ENCODE assay signal across 9 mouse cellular contexts in the genomic region with DNA sequence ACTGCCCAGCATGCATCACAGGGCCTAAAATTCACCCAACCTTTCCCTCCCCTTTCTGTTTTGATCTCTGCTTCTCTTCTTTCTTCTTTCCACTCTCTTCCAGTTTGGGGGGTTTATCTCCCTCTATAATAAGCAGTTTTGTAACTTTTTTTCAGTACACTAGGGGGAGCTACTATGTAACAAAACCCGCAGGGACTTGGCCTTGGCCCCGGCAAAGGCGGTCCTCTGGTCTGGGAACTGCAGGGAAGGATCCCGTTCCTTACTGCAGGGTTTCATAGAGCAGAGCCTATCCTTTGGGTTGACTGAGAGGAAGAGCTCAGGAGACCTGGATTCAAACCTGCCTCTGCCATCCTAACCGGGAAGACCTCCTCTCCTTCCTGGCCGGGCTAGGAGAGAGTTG. TPM values are rescaled to one million over a fixed set of nuclear protein-coding genes. Genes with fewer than 3 reads are reported as not detected.
A peak's percentile ranks its signal among the peaks of the same experiment; 100 is the strongest.
DNase-seq lines count a peak whose midpoint lies in the region; ATAC-seq and TF ChIP-seq lines count a peak whose summit lies in the region.
"Had no signal": no experiment of that assay in that cellular context is flagged by ENCODE, and none has a peak within 500 bp of the region (broad histone marks: within the 10 kb centered on the region; RNA-seq: fewer than 3 reads in every experiment).

No protein-coding gene starts in this region.

- no peaks in the 10 kb centered on the region for H3K9me3 ChIP-seq in MEL (replicated peaks; ENCODE audit: insufficient read depth, low read length)
- H3K9me3 ChIP-seq in lung, postnatal 0 days (ENCODE audit: low read length) = no peaks in the 10 kb centered on the region

- intact Hi-C loops in left cerebral cortex, postnatal 4 days (cut with DNase I) = no loop called here
- intact Hi-C loops in gastrocnemius, postnatal 14 days (cut with DNase I; ENCODE audit: low total_unique reads) = no loop called here

- H3K4me2 ChIP-seq in lung, postnatal 0 days (replicated peaks; ENCODE audit: low read depth, low read length) = no peak overlapping the region

- peak; percentile 73 for TF ChIP-seq RAD21 in MEL (IDR thresholded peaks at IDR 0.05; ENCODE audit: low read depth, low read length)

- no peak overlapping the region for H3K27ac ChIP-seq in MEL (ENCODE audit: control insufficient read depth, low read depth, low read length)
- H3K27ac ChIP-seq in lung, postnatal 0 days (ENCODE audit: low read length) = no peak overlapping the region
- H3K27ac ChIP-seq: macrophage had no signal

- TF ChIP-seq POLR2A in MEL (IDR thresholded peaks at IDR 0.05; ENCODE audit: control insufficient read depth in 1 of 2, insufficient read depth in 1 of 2, low read depth in 1 of 2, low read length in 2 of 2, poor library complexity in 1 of 2) = no peak

- peaks cover 2 to 5% of the 10 kb centered on the region in 2 experiments; a peak in 3 of 4 replicates for H3K4me1 ChIP-seq in MEL (ENCODE audit: control insufficient read depth in 1 of 2, insufficient read depth in 2 of 2, low read length in 2 of 2)
- H3K4me1 ChIP-seq in lung, postnatal 0 days (ENCODE audit: insufficient read depth, low read depth, low read length) = peaks cover 9% of the 10 kb centered on the region; the same call in 1 of the 2 replicates

- 13% methylated on average over 6 of the region's 6 CpGs for WGBS in lung, postnatal 0 days

- peaks cover 0 to 2% of the 10 kb centered on the region in 2 experiments; a peak in 1 of 4 replicates for H3K27me3 ChIP-seq in MEL (ENCODE audit: control insufficient read depth in 1 of 2, insufficient read depth in 2 of 2, low read length in 2 of 2)
- no peaks in the 10 kb centered on the region for H3K27me3 ChIP-seq in lung, postnatal 0 days (replicated peaks; ENCODE audit: insufficient read depth, low read length)

- no peak for TF ChIP-seq EP300 in MEL (IDR thresholded peaks at IDR 0.05; ENCODE audit: low read depth in 1 of 2, low read length in 2 of 2)
- TF ChIP-seq EP300 in lung, postnatal 0 days (IDR thresholded peaks at IDR 0.05) = no peak

- TF ChIP-seq CTCF in MEL (IDR thresholded peaks at IDR 0.05 in 2 of 3, conservative IDR thresholded peaks at IDR 0.05 in 1 of 3; ENCODE audit: control insufficient read depth in 1 of 3, insufficient read depth in 1 of 3, low read depth in 2 of 3, low read length in 3 of 3, poor library complexity in 1 of 3, severe bottlenecking in 1 of 3) = peak; percentile 40 to 72 (median 54); a peak in 5 of 6 replicates
- peak; percentile 58 for TF ChIP-seq CTCF in lung, postnatal 0 days (IDR thresholded peaks at IDR 0.05)

- no peaks in the 10 kb centered on the region for H3K79me2 ChIP-seq in MEL (ENCODE audit: control insufficient read depth, insufficient read depth, low read length, poor library complexity)

- peaks cover 0 to 6% of the 10 kb centered on the region in 2 experiments; a peak in 2 of 4 replicates for H3K36me3 ChIP-seq in MEL (ENCODE audit: control insufficient read depth in 1 of 2, insufficient read depth in 2 of 2, low read length in 2 of 2)
- no peaks in the 10 kb centered on the region for H3K36me3 ChIP-seq in lung, postnatal 0 days (ENCODE audit: insufficient read depth, low read length)

- H3K4me3 ChIP-seq in MEL (ENCODE audit: control insufficient read depth in 1 of 2, insufficient read depth in 1 of 2, low read depth in 2 of 2, low read length in 2 of 2) = no peak overlapping the region
- H3K4me3 ChIP-seq in lung, postnatal 0 days (ENCODE audit: low read depth, low read length) = no peak overlapping the region

- 0 out of 2 replicates have a peak, but pooled peaks have one; percentile 16 for ATAC-seq in lung, postnatal 0 days

- no peak overlapping the region for H3K9ac ChIP-seq in MEL (ENCODE audit: control insufficient read depth, low read depth, low read length, poor library complexity, severe bottlenecking)
- H3K9ac ChIP-seq in lung, postnatal 0 days (replicated peaks; ENCODE audit: low read depth) = no peak overlapping the region

- peak; percentile 60 for DNase-seq in left cerebral cortex, postnatal 4 days
- DNase-seq in left cerebral cortex, adult 18-20 months (ENCODE audit: low spot score in 2 of 2) = no peak
- DNase-seq in MEL (ENCODE audit: low read depth, low spot score) = peak; percentile 67
- DNase-seq in c-Kit-positive CD71-positive TER-119-positive erythroid progenitor cells, embryonic 14.5 days (ENCODE audit: low spot score) = peak; percentile 34
- peak; percentile 54 for DNase-seq in gastrocnemius, postnatal 14 days
- peak; percentile 76 for DNase-seq in lung, postnatal 0 days (ENCODE audit: low spot score)
- no peak for DNase-seq in urinary bladder, postnatal 10 days (ENCODE audit: low spot score)
- DNase-seq in urinary bladder, adult 18-20 months (ENCODE audit: low spot score in 2 of 2) = no peak

TF ChIP-seq in MEL, 35 proteins besides CTCF, POLR2A, EP300 and RAD21:
- TF ChIP-seq NRF1 (IDR thresholded peaks at IDR 0.05; ENCODE audit: insufficient read depth, low read depth, low read length, poor library complexity, severe bottlenecking) (no peak), NELFE (IDR thresholded peaks at IDR 0.05; ENCODE audit: low read depth, low read length) (no peak), MAFK (IDR thresholded peaks at IDR 0.05; ENCODE audit: borderline replicate concordance, low read depth, low read length) (no peak), SMC3 (IDR thresholded peaks at IDR 0.05; ENCODE audit: low read depth, low read length) (peak; percentile 76), MYB (IDR thresholded peaks at IDR 0.05; ENCODE audit: low read depth, low read length) (no peak), MEF2A (IDR thresholded peaks at IDR 0.05; ENCODE audit: extremely low read depth, insufficient replicate concordance, low read depth, low read length, poor library complexity, severe bottlenecking) (no peak), ZC3H11A (IDR thresholded peaks at IDR 0.05; ENCODE audit: low read depth, low read length) (peak; percentile 68)

RNA-seq across cellular contexts. Expression of a gene that starts 30.0 kb away (rescaled TPM):
- 100 to 1,000 TPM; 105 to 113 TPM for total RNA-seq in left cerebral cortex, postnatal 4 days (2021)
- total RNA-seq in left cerebral cortex, adult 18-20 months (2021) = 100 to 1,000 TPM; 151 to 236 TPM
- not detected in 2 replicates for total RNA-seq in MEL (2012; rRNA removed)
- not detected for polyA plus RNA-seq in MEL (2012; ENCODE audit: insufficient read depth in 1 of 2, insufficient read length in 2 of 2, low read depth in 1 of 2, low replicate concordance in 2 of 2, missing spikeins in 1 of 2)
- not detected for total RNA-seq in gastrocnemius, postnatal 14 days (2021)
- 0.49 and 0.54 TPM in 2 replicates for polyA plus RNA-seq in lung, postnatal 0 days (2015; fragmentation: Nextera tagmentation; extraction: Ambion mirVana)
- polyA plus RNA-seq: macrophage had no signal

RNA-seq across cellular contexts. Expression of a gene that starts 55.8 kb away (rescaled TPM):
- total RNA-seq in left cerebral cortex, postnatal 4 days (2021) = 10 to 100 TPM; 22.9 to 23.0 TPM
- 10 to 100 TPM; 25.7 to 25.9 TPM for total RNA-seq in left cerebral cortex, adult 18-20 months (2021)
- 22.3 and 25.9 TPM in 2 replicates for total RNA-seq in MEL (2012; rRNA removed)
- 10 to 100 TPM in 1 of 2 experiments, not detected in 1; 29.3 TPM for polyA plus RNA-seq in MEL (2012; ENCODE audit: insufficient read depth in 1 of 2, insufficient read length in 2 of 2, low read depth in 1 of 2, low replicate concordance in 2 of 2, missing spikeins in 1 of 2)
- total RNA-seq in gastrocnemius, postnatal 14 days (2021) = 10 to 100 TPM; 19.8 to 23.2 TPM
- polyA plus RNA-seq in lung, postnatal 0 days (2015; fragmentation: Nextera tagmentation; extraction: Ambion mirVana) = 27.5 and 29.8 TPM in 2 replicates

Comparison
In these comparisons a context has a peak if more than half of its experiments do, and no peak if none do; other contexts are left out.
1. DNase-seq: peak in left cerebral cortex, postnatal 4 days (single experiment), MEL (single experiment), c-Kit-positive CD71-positive TER-119-positive erythroid progenitor cells, embryonic 14.5 days (single experiment), gastrocnemius, postnatal 14 days (single experiment) and lung, postnatal 0 days (single experiment); none in left cerebral cortex, adult 18-20 months (0 of 2), urinary bladder, postnatal 10 days (single experiment) and urinary bladder, adult 18-20 months (0 of 2).
2. RNA of a gene that starts 30.0 kb away (total RNA-seq): 151 to 236 TPM in left cerebral cortex, adult 18-20 months and 105 to 113 TPM in left cerebral cortex, postnatal 4 days; not detected in gastrocnemius, postnatal 14 days and not detected in MEL; every median in the first group is over 100 times any median in the second.